Mouse (Mus musculus): ENCODE data around the gene Kmt2d.
"Not testable (repeated sequence)": the region's sequence is repeated elsewhere in the genome, so short reads cannot be mapped to it uniquely, and the experiment has no call there.

GRCm38 (mm10) chr15:98918499-98918895 is 47.5 kb upstream of the Kmt2d start:
- TF ChIP-seq CTCF, EP300 (IDR thresholded peaks at IDR 0.05; ENCODE audit: low read depth): not testable (repeated sequence)
